Mouse (Mus musculus) kidney, adult 2 months (tissue): ENCODE results near the gene Spats2l.

Experiments used
- CTCF ChIP-seq: fragments of 200-500 bp; conservative IDR thresholded peaks from 2 replicates; pipeline ENCODE4 v1.5.1; 2011; ENCODE audit warnings: low read depth, mild to moderate bottlenecking, control low read depth, low read length, moderate library complexity, mixed read lengths; ENCODE audit not compliant: insufficient read depth, insufficient read length
- POLR2A ChIP-seq: fragments of 200-500 bp; IDR thresholded peaks from one replicate; pipeline ENCODE4 v1.6.1; 2011; ENCODE audit warnings: low read depth, low read length, control low read depth

GRCm38 (mm10) chr1:57890903-57891267 is 116.9 kb downstream of the Spats2l start:
- TF ChIP-seq CTCF (no peak), POLR2A (no peak)
